18 mouse cellular contexts compared by ENCODE assay signal in genomic region chr9:55117293-55118055, GRCm38 (mm10). TPM values are rescaled to one million over a fixed set of nuclear protein-coding genes. Genes with fewer than 3 reads are reported as not detected.
DNase-seq lines count a peak whose midpoint lies in the region; ATAC-seq lines count a peak whose summit lies in the region.
"Had no signal": no experiment of that assay in that cellular context is flagged by ENCODE, and none has a peak within 500 bp of the region (broad histone marks: within the 10 kb centered on the region; RNA-seq: fewer than 3 reads in every experiment).

No protein-coding gene starts in this region.

- H3K36me3 ChIP-seq in forebrain, embryonic 15.5 days, result no peaks in the 10 kb centered on the region
- H3K36me3 ChIP-seq in forebrain, embryonic 11.5 days (ENCODE audit: control insufficient read depth, insufficient read depth, low read length), result no peaks in the 10 kb centered on the region
- no peaks in the 10 kb centered on the region for H3K36me3 ChIP-seq in limb, embryonic 10.5 days
- H3K36me3 ChIP-seq: embryonic facial prominence, embryonic 15.5 days; G1E; midbrain, embryonic 13.5 days; neural tube, embryonic 13.5 days had no signal

- no peaks in the 10 kb centered on the region for H3K27me3 ChIP-seq in forebrain, embryonic 15.5 days
- no peaks in the 10 kb centered on the region for H3K27me3 ChIP-seq in forebrain, embryonic 11.5 days (ENCODE audit: control insufficient read depth, insufficient read depth, low read length)
- H3K27me3 ChIP-seq in limb, embryonic 10.5 days (ENCODE audit: low read depth, poor library complexity, severe bottlenecking), result no peaks in the 10 kb centered on the region
- H3K27me3 ChIP-seq: embryonic facial prominence, embryonic 15.5 days; midbrain, embryonic 13.5 days; neural tube, embryonic 13.5 days had no signal

- no peaks in the 10 kb centered on the region for H3K4me1 ChIP-seq in forebrain, embryonic 15.5 days
- no peaks in the 10 kb centered on the region for H3K4me1 ChIP-seq in forebrain, embryonic 11.5 days (replicated peaks; ENCODE audit: control insufficient read depth, insufficient read depth, low read length)
- H3K4me1 ChIP-seq in limb, embryonic 10.5 days, result peaks cover 2% of the 10 kb centered on the region; the same call in 1 of the 2 replicates
- H3K4me1 ChIP-seq: midbrain, embryonic 13.5 days; neural tube, embryonic 13.5 days had no signal

- peak; percentile 61; the same call in 1 of the 2 replicates for ATAC-seq in forebrain, embryonic 15.5 days (replicated peaks)
- no peak for ATAC-seq in forebrain, embryonic 11.5 days (replicated peaks; ENCODE audit: low FRiP score)
- peak; percentile 88 for ATAC-seq in granulocyte monocyte progenitor cell, adult 5-6 weeks (replicated peaks; ENCODE audit: poor library complexity, severe bottlenecking)
- ATAC-seq: CD4-positive, CD25-positive, alpha-beta regulatory T cell, adult 4 months; hindbrain, embryonic 16.5 days; intestine, postnatal 0 days; midbrain, embryonic 13.5 days had no signal

- no peaks in the 10 kb centered on the region for H3K9me3 ChIP-seq in forebrain, embryonic 15.5 days
- H3K9me3 ChIP-seq in forebrain, embryonic 11.5 days (ENCODE audit: control insufficient read depth, low read length), result no peaks in the 10 kb centered on the region
- H3K9me3 ChIP-seq in limb, embryonic 10.5 days (replicated peaks), result no peaks in the 10 kb centered on the region
- H3K9me3 ChIP-seq: embryonic facial prominence, embryonic 15.5 days; G1E; midbrain, embryonic 13.5 days; neural tube, embryonic 13.5 days had no signal

- 48% methylated on average over 5 of the region's 5 CpGs for WGBS in forebrain, embryonic 15.5 days
- 81% methylated on average over 5 of the region's 5 CpGs for WGBS in forebrain, embryonic 11.5 days
- 95% methylated on average over 5 of the region's 5 CpGs for WGBS in limb, embryonic 10.5 days

- H3K27ac ChIP-seq in forebrain, embryonic 15.5 days (replicated peaks), result no peak overlapping the region
- H3K27ac ChIP-seq in forebrain, embryonic 11.5 days (ENCODE audit: low read depth, low read length), result no peak overlapping the region
- H3K27ac ChIP-seq in limb, embryonic 10.5 days, result no peak overlapping the region
- H3K27ac ChIP-seq: embryonic facial prominence, embryonic 15.5 days; midbrain, embryonic 13.5 days; neural tube, embryonic 13.5 days had no signal

- DNase-seq in forebrain, embryonic 11.5 days (ENCODE audit: low spot score), result no peak
- DNase-seq in 416B (ENCODE audit: low read depth) (peak; percentile 76), A20 (ENCODE audit: low read depth, low spot score) (peak; percentile 22)
- no peak for DNase-seq in limb, embryonic 10.5 days (ENCODE audit: low spot score)
- no peak for DNase-seq in cerebellum, adult 9-11 months
- DNase-seq: cerebellum, adult 9-10 months; gastrocnemius, postnatal 36 days; liver; right cerebral cortex, adult 18-20 months had no signal

- no peak overlapping the region for H3K4me3 ChIP-seq in forebrain, embryonic 15.5 days
- no peak overlapping the region for H3K4me3 ChIP-seq in forebrain, embryonic 11.5 days (ENCODE audit: low read depth, low read length)
- H3K4me3 ChIP-seq in limb, embryonic 10.5 days, result no peak overlapping the region
- H3K4me3 ChIP-seq: embryonic facial prominence, embryonic 15.5 days; midbrain, embryonic 13.5 days; neural tube, embryonic 13.5 days had no signal

- H3K4me2 ChIP-seq in forebrain, embryonic 15.5 days (replicated peaks), result no peak overlapping the region
- no peak overlapping the region for H3K4me2 ChIP-seq in forebrain, embryonic 11.5 days (ENCODE audit: low read depth, low read length, severe bottlenecking)
- H3K4me2 ChIP-seq: embryonic facial prominence, embryonic 15.5 days; midbrain, embryonic 13.5 days; neural tube, embryonic 13.5 days had no signal

- no peak overlapping the region for H3K9ac ChIP-seq in forebrain, embryonic 15.5 days (replicated peaks)
- no peak overlapping the region for H3K9ac ChIP-seq in forebrain, embryonic 11.5 days (ENCODE audit: low read length)
- H3K9ac ChIP-seq: embryonic facial prominence, embryonic 15.5 days; midbrain, embryonic 13.5 days; neural tube, embryonic 13.5 days had no signal

RNA-seq across cellular contexts. Expression of gene Ube2q2, which starts 31.2 kb away (rescaled TPM):
- 34.8 and 38.2 TPM in 2 replicates for polyA plus RNA-seq in forebrain, embryonic 15.5 days (2015; fragmentation: Nextera tagmentation; extraction: Ambion mirVana)
- 46.1 and 49.4 TPM in 2 replicates for polyA plus RNA-seq in forebrain, embryonic 11.5 days (2014; fragmentation: Nextera tagmentation; extraction: Ambion mirVana)
- 31.9 and 37.6 TPM in 2 replicates for total RNA-seq in granulocyte monocyte progenitor cell, adult 5-6 weeks (2014; fragmentation: Nextera tagmentation)
- total RNA-seq in granulocyte monocyte progenitor cell, adult 5-6 weeks (2017), result 46.8 and 51.0 TPM in 2 replicates
- polyA plus RNA-seq in limb, embryonic 10.5 days (2016; fragmentation: Nextera tagmentation; extraction: Ambion mirVana), result 32.6 and 33.9 TPM in 2 replicates

Comparison
In these comparisons a context has a peak if more than half of its experiments do, and no peak if none do; other contexts are left out.
1. DNase-seq: peak in 416B (single experiment) and A20 (single experiment); none in forebrain, embryonic 11.5 days (single experiment), limb, embryonic 10.5 days (single experiment) and cerebellum, adult 9-11 months (single experiment).